Mouse (Mus musculus): ENCODE data around the gene Recql5. TPM values are rescaled to one million over a fixed set of nuclear protein-coding genes. Genes with fewer than 3 reads are reported as not detected.

Recql5 gene
- polyA plus RNA-seq, 1 experiment, result 28.7 TPM

DNA sequence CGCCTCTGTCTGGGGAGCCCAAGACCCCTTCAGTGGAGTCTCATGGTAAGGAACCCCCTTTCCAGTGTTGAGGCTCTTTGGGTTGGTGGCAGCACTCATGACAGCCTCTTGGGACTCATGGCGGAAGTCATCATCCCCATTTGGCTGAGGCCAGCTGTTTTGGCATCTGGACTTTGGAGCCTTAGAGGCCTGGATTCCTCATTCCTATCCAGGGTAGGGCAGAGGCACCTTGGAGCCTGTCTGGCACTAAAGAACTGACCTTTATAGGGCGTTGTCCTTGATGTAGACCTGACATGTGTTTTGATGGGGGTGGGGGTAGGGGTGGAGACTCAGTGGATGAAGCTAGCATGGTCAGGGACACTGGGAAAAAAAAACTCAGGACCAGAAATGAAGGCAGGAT lies 48.9 kb downstream of the Recql5 start:
- no peak for DNase-seq (ENCODE audit: low read depth in 1 of 2, low spot score in 2 of 2)
- H3K27ac ChIP-seq (ENCODE audit: insufficient read depth, low read length), result no peak overlapping the region
- WGBS, result 93% methylated on average over 3 of the region's 3 CpGs
- no peak for TF ChIP-seq CTCF (IDR thresholded peaks at IDR 0.05; ENCODE audit: extremely low read depth, insufficient read depth, insufficient read length, insufficient replicate concordance)
- TF ChIP-seq POLR2A (IDR thresholded peaks at IDR 0.05; ENCODE audit: low read depth, low read length), result no peak
- H3K27me3 ChIP-seq (ENCODE audit: control insufficient read depth, insufficient read depth, low read length), result no peaks in the 10 kb centered on the region
- no peaks in the 10 kb centered on the region for H3K4me1 ChIP-seq (ENCODE audit: control insufficient read depth, insufficient read depth, insufficient read length)
- H3K4me3 ChIP-seq (ENCODE audit: extremely low read depth, insufficient read depth, insufficient read length), result no peak overlapping the region
- H3K36me3 ChIP-seq (ENCODE audit: control insufficient read depth, insufficient read depth, low read length), result no peaks in the 10 kb centered on the region

DNA sequence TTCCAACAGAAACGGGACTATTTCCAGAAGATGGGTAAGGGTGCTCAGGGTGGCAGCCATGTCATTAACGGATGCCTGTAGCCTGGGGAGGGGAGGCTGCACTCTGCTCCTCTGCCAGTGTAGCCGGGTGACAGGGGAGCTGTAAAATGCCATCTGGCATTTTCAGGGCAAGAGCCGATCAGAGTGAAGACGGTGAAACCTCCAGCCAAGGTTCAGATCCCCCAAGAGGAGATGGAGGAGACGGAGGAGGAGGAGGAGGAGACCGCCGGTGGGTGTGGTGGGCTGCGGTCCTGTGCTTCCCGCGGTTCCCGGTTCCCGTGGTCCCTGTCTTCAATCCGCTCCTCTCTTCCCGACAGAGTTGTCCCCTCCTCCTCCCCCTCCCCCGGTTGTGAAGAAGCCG lies 50.0 kb downstream of the Recql5 start:
- TF ChIP-seq CTCF (IDR thresholded peaks at IDR 0.05; ENCODE audit: extremely low read depth, insufficient read depth, insufficient read length, insufficient replicate concordance) (no peak), POLR2A (IDR thresholded peaks at IDR 0.05; ENCODE audit: low read depth, low read length) (no peak)
- Histone ChIP-seq H3K36me3 (ENCODE audit: control insufficient read depth, insufficient read depth, low read length) (no peaks in the 10 kb centered on the region), H3K27ac (ENCODE audit: insufficient read depth, low read length) (no peak overlapping the region), H3K27me3 (ENCODE audit: control insufficient read depth, insufficient read depth, low read length) (no peaks in the 10 kb centered on the region), H3K4me3 (ENCODE audit: extremely low read depth, insufficient read depth, insufficient read length) (no peak overlapping the region), H3K4me1 (ENCODE audit: control insufficient read depth, insufficient read depth, insufficient read length) (no peaks in the 10 kb centered on the region)
- DNase-seq (ENCODE audit: low read depth in 1 of 2, low spot score in 2 of 2), result no peak
- 63% methylated on average over 17 of the region's 17 CpGs for WGBS

DNA sequence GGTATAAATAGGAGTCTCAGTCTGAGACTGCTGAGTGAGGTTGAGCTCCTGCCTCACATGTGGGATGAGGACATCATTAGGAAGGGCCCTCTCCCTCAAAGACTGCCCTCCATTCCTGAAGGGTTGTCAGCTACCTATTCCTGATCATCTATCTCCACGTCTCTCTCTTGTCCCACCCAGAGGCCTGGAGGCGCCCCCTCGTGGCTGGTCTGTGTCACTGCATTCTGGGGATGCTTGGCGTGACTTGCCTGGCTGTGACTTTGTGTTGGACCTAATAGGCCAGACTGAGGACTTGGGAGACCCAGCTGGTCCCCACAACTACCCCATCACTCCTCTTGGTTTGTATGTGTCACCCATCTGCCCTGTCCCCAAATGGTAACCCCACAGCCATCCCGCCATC lies 52.3 kb downstream of the Recql5 start:
- no peaks in the 10 kb centered on the region for H3K27me3 ChIP-seq (ENCODE audit: control insufficient read depth, insufficient read depth, low read length)
- TF ChIP-seq CTCF (IDR thresholded peaks at IDR 0.05; ENCODE audit: extremely low read depth, insufficient read depth, insufficient read length, insufficient replicate concordance) (peak; percentile 91), POLR2A (IDR thresholded peaks at IDR 0.05; ENCODE audit: low read depth, low read length) (no peak)
- H3K27ac ChIP-seq (ENCODE audit: insufficient read depth, low read length), result no peak overlapping the region
- H3K4me1 ChIP-seq (ENCODE audit: control insufficient read depth, insufficient read depth, insufficient read length), result no peaks in the 10 kb centered on the region; the same call in 1 of the 2 replicates
- 23% methylated on average over 5 of the region's 5 CpGs for WGBS
- no peak overlapping the region for H3K4me3 ChIP-seq (ENCODE audit: extremely low read depth, insufficient read depth, insufficient read length)
- H3K36me3 ChIP-seq (ENCODE audit: control insufficient read depth, insufficient read depth, low read length), result no peaks in the 10 kb centered on the region
- DNase-seq (ENCODE audit: low read depth in 1 of 2, low spot score in 2 of 2), result peak in 1 of 2 experiments; percentile 48

GRCm38 (mm10) chr11:115878071-115878470 lies 55.2 kb downstream of the Recql5 start:
- Histone ChIP-seq H3K27me3 (ENCODE audit: control insufficient read depth, insufficient read depth, low read length) (no peaks in the 10 kb centered on the region), H3K4me3 (ENCODE audit: extremely low read depth, insufficient read depth, insufficient read length) (no peak overlapping the region), H3K27ac (ENCODE audit: insufficient read depth, low read length) (no peak overlapping the region), H3K36me3 (ENCODE audit: control insufficient read depth, insufficient read depth, low read length) (no peaks in the 10 kb centered on the region), H3K4me1 (ENCODE audit: control insufficient read depth, insufficient read depth, insufficient read length) (no peaks in the 10 kb centered on the region; the same call in 1 of the 2 replicates)
- no peak for DNase-seq (ENCODE audit: low read depth in 1 of 2, low spot score in 2 of 2)
- TF ChIP-seq CTCF (IDR thresholded peaks at IDR 0.05; ENCODE audit: extremely low read depth, insufficient read depth, insufficient read length, insufficient replicate concordance), result no peak
- TF ChIP-seq POLR2A (IDR thresholded peaks at IDR 0.05; ENCODE audit: low read depth, low read length), result no peak
- WGBS, result 92% methylated on average over 8 of the region's 8 CpGs

DNA sequence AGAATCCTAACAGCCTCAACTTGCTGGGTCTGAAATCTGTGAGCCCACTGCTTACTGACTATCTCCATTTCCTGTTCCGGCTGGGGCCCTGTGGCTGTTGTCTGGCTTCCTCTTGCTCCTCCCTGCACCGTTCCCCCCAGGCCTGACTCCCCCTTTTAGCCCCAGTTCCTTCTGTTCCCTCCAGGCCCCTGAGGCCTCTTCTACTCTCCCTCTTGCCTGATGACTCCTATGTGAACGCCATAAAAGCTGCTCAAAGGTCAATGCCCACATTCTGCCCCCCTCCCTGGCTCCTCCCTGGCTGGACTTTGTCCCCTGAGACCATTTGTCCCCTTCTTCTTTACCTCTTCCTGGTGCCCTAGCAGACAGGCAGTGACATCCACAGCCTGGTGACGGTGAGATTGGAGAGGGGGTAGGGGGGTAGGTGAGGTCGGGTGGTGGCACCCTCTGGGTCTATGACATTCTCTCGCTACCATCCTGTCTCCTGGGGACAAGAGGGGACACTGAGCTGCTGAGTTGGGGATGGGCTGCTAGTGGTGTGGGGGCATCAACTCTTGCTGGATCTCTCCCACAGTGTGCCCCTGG lies 56.0 kb downstream of the Recql5 start:
- Histone ChIP-seq H3K4me1 (ENCODE audit: control insufficient read depth, insufficient read depth, insufficient read length) (no peaks in the 10 kb centered on the region; the same call in 1 of the 2 replicates), H3K27ac (ENCODE audit: insufficient read depth, low read length) (no peak overlapping the region), H3K4me3 (ENCODE audit: extremely low read depth, insufficient read depth, insufficient read length) (no peak overlapping the region), H3K36me3 (ENCODE audit: control insufficient read depth, insufficient read depth, low read length) (no peaks in the 10 kb centered on the region), H3K27me3 (ENCODE audit: control insufficient read depth, insufficient read depth, low read length) (no peaks in the 10 kb centered on the region)
- WGBS, result 33% methylated on average over 6 of the region's 6 CpGs
- TF ChIP-seq CTCF (IDR thresholded peaks at IDR 0.05; ENCODE audit: extremely low read depth, insufficient read depth, insufficient read length, insufficient replicate concordance) (no peak), POLR2A (IDR thresholded peaks at IDR 0.05; ENCODE audit: low read depth, low read length) (no peak)
- DNase-seq (ENCODE audit: low read depth in 1 of 2, low spot score in 2 of 2), result no peak

DNA sequence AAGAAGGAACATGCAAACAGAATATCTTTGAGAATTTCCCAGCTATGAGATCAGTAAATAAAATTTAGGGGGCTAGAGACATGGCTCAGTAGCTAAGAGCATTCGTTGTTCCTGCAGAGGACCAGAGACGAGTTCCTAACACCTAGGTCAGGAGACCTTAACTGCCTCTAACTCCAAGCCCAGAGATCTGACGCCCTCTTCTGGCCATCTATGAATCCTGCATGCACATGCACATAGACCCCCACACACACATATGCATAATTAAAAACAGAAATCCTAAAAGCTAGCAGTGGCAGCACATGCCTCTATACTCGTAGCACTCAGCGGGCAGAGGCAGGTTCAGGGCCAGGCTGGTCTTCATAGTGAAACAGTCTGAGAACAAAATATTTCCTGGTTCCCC lies 56.8 kb downstream of the Recql5 start:
- Histone ChIP-seq H3K4me1 (ENCODE audit: control insufficient read depth, insufficient read depth, insufficient read length) (no peaks in the 10 kb centered on the region; the same call in 1 of the 2 replicates), H3K27me3 (ENCODE audit: control insufficient read depth, insufficient read depth, low read length) (no peaks in the 10 kb centered on the region), H3K4me3 (ENCODE audit: extremely low read depth, insufficient read depth, insufficient read length) (no peak overlapping the region), H3K27ac (ENCODE audit: insufficient read depth, low read length) (no peak overlapping the region), H3K36me3 (ENCODE audit: control insufficient read depth, insufficient read depth, low read length) (no peaks in the 10 kb centered on the region)
- DNase-seq (ENCODE audit: low read depth in 1 of 2, low spot score in 2 of 2), result no peak
- 89% methylated on average over 5 of the region's 5 CpGs for WGBS
- TF ChIP-seq CTCF (IDR thresholded peaks at IDR 0.05; ENCODE audit: extremely low read depth, insufficient read depth, insufficient read length, insufficient replicate concordance) (no peak), POLR2A (IDR thresholded peaks at IDR 0.05; ENCODE audit: low read depth, low read length) (no peak)

DNA sequence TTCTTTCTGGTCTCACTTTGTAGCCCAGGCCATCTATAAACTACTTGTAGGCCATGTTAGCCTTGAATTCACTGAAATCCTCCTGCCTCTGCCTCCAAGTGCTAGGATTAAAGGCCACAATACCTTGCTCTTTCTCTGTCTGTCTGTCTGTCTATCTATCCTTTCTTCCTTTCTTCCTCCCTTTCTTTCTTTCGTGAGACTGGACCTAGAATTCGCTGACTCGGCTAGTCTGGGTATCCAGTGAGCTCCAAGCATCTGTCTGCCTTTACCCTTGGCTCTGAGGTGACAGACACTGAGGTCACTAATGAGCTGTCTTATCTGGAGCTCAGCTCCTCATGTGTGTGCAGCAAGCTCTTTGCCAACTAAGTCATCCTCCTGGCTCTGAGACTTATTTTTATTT lies 57.3 kb downstream of the Recql5 start:
- H3K27ac ChIP-seq (ENCODE audit: insufficient read depth, low read length), result no peak overlapping the region
- TF ChIP-seq CTCF (IDR thresholded peaks at IDR 0.05; ENCODE audit: extremely low read depth, insufficient read depth, insufficient read length, insufficient replicate concordance) (no peak), POLR2A (IDR thresholded peaks at IDR 0.05; ENCODE audit: low read depth, low read length) (no peak)
- DNase-seq (ENCODE audit: low read depth in 1 of 2, low spot score in 2 of 2), result no peak
- H3K36me3 ChIP-seq (ENCODE audit: control insufficient read depth, insufficient read depth, low read length), result no peaks in the 10 kb centered on the region
- no peaks in the 10 kb centered on the region for H3K27me3 ChIP-seq (ENCODE audit: control insufficient read depth, insufficient read depth, low read length)
- WGBS, result 96% methylated on average over 3 of the region's 3 CpGs
- no peak overlapping the region for H3K4me3 ChIP-seq (ENCODE audit: extremely low read depth, insufficient read depth, insufficient read length)
- no peaks in the 10 kb centered on the region; the same call in 1 of the 2 replicates for H3K4me1 ChIP-seq (ENCODE audit: control insufficient read depth, insufficient read depth, insufficient read length)
